Mouse (Mus musculus) stomach, embryonic 15.5 days (tissue): Measurements from ENCODE around the gene 1700023F06Rik. TPM values are rescaled to one million over a fixed set of nuclear protein-coding genes. Genes with fewer than 3 reads are reported as not detected.

Experiments used
- ATAC-seq: fragments of 200-750 bp; cut with Nextera tagmentation; 2 replicates; pipeline ENCODE4 v1.8.0; 2017; ENCODE audit warnings: low read depth, moderate number of reproducible peaks, moderate TSS enrichment; ENCODE audit not compliant: insufficient read depth, low FRiP score
- H3K27ac ChIP-seq: fragments of 300-500 bp; sonication (generic); 2 replicates; pipeline ENCODE4 v1.5.1; 2015; ENCODE audit warnings: mild to moderate bottlenecking, inconsistent platforms
- H3K27me3 ChIP-seq: fragments of 300-500 bp; sonication (generic); replicated peaks from 2 replicates; pipeline ENCODE4 v1.6.1; 2015; ENCODE audit warnings: inconsistent platforms
- H3K36me3 ChIP-seq: fragments of 300-500 bp; sonication (generic); 2 replicates; pipeline ENCODE4 v1.6.1; 2015; ENCODE audit warnings: inconsistent platforms
- H3K4me1 ChIP-seq: fragments of 300-500 bp; sonication (generic); 2 replicates; pipeline ENCODE4 v1.6.1; 2015; ENCODE audit warnings: inconsistent platforms
- H3K4me2 ChIP-seq: fragments of 300-500 bp; sonication (generic); 2 replicates; pipeline ENCODE4 v1.6.1; 2015; ENCODE audit warnings: mild to moderate bottlenecking, inconsistent platforms
- H3K4me3 ChIP-seq: fragments of 300-500 bp; sonication (generic); replicated peaks from 2 replicates; pipeline ENCODE4 v1.5.1; 2015; ENCODE audit warnings: inconsistent platforms
- H3K9ac ChIP-seq: fragments of 300-500 bp; sonication (generic); 2 replicates; pipeline ENCODE4 v1.6.1; 2015; ENCODE audit warnings: inconsistent platforms
- H3K9me3 ChIP-seq: fragments of 300-500 bp; sonication (generic); 2 replicates; pipeline ENCODE4 v1.6.1; 2016; ENCODE audit warnings: inconsistent platforms
- WGBS: fragments of 180-500 bp; shearing (Covaris S2); methylation state at CpG from one replicate; pipeline ENCODE4 v1.1.7; 2015; 5-methylcytosine and 5-hydroxymethylcytosine counted together
- polyA plus RNA-seq: library from polyadenylated mRNA; unstranded; fragments of >200 nt; fragmentation: Nextera tagmentation; extraction: Ambion mirVana; gene quantifications from 2 replicates; pipeline ENCODE4 v1.2.1, GENCODE M21; 2015

The 1700023F06Rik gene
- polyA plus RNA-seq, 1 experiment from 2014 or later: 1.0 TPM

DNA sequence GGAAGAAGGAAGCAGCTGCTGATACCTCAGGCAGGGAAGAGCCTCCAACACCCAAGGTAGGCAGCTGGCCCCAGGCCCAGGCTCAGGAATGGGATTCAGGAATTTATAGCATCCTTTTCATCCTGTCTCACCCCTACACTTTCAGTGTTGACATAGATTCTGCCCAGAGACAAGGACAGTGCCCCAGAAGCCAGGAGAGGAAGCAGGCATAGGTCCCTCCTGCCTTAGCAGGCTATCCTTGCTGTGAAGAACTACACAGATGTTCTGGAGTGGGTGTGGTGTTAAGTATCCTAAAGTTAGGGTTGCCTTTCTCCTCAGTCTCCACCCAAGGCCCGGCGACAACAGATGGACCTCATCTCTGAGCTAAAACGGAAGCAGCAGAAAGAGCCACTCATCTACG is 11.0 kb downstream of the 1700023F06Rik start:
- H3K27me3 ChIP-seq: peaks cover 67% of the 10 kb centered on the region
- H3K4me1 ChIP-seq: peaks cover 28% of the 10 kb centered on the region
- no peak overlapping the region for H3K4me2 ChIP-seq
- H3K36me3 ChIP-seq: no peaks in the 10 kb centered on the region
- no peak for ATAC-seq
- H3K27ac ChIP-seq: no peak overlapping the region
- H3K9ac ChIP-seq: no peak overlapping the region
- H3K4me3 ChIP-seq: no peak overlapping the region
- H3K9me3 ChIP-seq: no peaks in the 10 kb centered on the region
- WGBS: 55% methylated on average over 4 of the region's 4 CpGs

DNA sequence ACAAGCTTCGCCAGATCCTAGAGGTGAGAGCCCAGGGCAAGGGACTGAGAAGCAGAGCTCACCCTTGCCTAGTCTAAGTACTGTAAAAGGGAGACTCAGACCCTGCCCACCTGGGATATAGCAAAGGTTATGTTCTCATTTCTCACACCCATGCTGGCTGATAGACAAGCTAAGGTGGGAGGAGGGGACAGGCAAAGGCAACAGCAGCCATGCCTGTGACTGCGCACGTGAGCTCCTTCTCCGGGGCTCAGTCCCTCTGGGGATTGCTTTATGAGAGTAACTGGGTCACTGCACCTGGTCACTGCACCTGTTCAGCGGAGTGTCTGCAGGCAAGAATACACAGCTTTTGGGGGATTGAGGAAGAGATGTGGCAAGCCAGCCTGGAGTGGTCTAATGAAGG is 12.7 kb downstream of the 1700023F06Rik start:
- H3K4me3 ChIP-seq: no peak overlapping the region
- H3K36me3 ChIP-seq: no peaks in the 10 kb centered on the region
- no peak overlapping the region for H3K27ac ChIP-seq
- ATAC-seq: no peak
- peaks cover 19% of the 10 kb centered on the region for H3K4me1 ChIP-seq
- H3K9me3 ChIP-seq: no peaks in the 10 kb centered on the region
- 91% methylated on average over 5 of the region's 5 CpGs for WGBS
- no peak overlapping the region for H3K9ac ChIP-seq
- peaks cover 84% of the 10 kb centered on the region for H3K27me3 ChIP-seq
- no peak overlapping the region for H3K4me2 ChIP-seq

DNA sequence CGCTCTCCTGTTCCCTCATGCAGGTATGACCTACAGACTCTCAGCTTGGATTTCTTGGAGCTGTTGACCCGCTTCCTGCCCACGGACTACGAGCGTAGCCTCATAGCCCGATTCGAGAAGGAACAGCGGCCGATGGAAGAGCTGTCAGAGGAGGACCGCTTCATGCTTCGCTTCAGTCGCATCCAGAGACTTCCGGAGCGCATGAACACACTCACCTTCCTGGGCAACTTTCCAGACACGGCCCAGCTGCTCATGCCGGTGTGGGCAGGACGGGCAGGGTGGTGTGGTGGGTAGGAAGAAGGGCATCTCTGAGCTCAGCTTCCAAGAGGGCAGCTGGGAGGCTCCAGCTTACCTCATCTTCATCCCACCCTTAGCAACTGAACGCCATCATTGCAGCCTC is 13.1 kb downstream of the 1700023F06Rik start:
- Histone ChIP-seq H3K9me3 (no peaks in the 10 kb centered on the region), H3K4me1 (peaks cover 19% of the 10 kb centered on the region), H3K36me3 (no peaks in the 10 kb centered on the region), H3K4me2 (no peak overlapping the region), H3K9ac (no peak overlapping the region), H3K4me3 (no peak overlapping the region), H3K27ac (no peak overlapping the region), H3K27me3 (peaks cover 86% of the 10 kb centered on the region)
- 73% methylated on average over 18 of the region's 18 CpGs for WGBS
- no peak for ATAC-seq

DNA sequence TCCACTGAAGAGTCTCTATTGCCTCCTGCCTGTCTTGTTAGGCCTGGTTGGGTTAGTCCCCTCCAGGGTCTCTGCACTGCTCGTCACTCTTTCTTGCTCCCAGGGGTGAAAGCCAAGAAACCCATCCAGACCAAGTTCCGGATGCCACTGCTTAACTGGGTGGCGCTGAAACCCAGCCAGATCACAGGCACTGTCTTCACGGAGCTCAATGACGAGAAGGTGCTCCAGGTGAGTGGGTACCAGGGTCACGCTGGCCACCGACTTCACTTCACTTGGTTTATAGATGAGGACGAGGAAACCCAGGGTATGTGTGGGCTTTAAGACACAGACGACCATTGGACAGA is 14.6 kb downstream of the 1700023F06Rik start:
- Histone ChIP-seq H3K9me3 (no peaks in the 10 kb centered on the region), H3K27ac (no peak overlapping the region), H3K4me2 (no peak overlapping the region; the same call in 1 of the 2 replicates), H3K9ac (no peak overlapping the region), H3K27me3 (peaks cover 77% of the 10 kb centered on the region), H3K4me3 (no peak overlapping the region), H3K4me1 (peaks cover 12% of the 10 kb centered on the region; the same call in 1 of the 2 replicates), H3K36me3 (no peaks in the 10 kb centered on the region)
- no peak for ATAC-seq
- 48% methylated on average over 9 of the region's 9 CpGs for whole genome bisulfite sequencing

DNA sequence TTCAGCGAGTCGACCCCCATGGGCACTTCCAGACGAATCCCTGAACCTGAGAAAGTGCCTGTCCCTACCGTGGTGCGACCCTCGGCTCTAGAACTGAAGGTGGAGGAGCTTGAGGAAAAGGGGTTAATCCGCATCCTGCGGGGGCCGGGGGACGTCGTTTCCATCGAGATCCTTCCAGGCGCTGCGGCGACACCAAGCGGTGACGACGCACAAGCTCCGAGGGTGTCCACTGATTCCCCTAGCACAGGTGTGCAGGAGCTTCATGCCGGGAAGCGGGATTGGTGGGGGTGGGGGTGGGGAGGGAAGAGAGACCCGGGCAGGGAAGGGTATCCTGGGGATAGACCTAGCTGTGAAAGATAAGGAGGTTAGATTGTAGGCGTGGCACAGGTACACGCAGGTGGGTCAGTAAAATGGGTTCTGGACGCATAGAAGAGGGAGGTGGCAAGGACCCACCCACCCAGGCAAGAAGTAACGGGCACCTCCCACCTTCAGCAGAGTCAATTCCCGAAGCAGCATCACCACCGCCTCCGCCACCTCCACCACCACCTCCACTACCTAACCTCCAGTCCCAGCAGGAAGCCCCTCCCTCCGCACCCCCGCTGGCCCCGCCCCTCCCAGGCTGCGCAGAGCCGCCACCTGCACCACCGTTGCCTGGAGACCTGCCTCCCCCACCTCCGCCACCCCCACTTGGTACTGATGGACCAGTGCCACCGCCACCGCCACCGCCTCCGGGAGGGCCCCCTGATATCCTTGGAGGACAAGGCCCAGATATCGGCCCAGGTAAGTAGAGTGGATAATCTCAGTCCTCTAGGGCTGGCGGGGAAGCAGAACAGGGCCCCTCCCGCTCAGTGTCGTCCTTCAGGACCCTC is 15.2 kb downstream of the 1700023F06Rik start:
- ATAC-seq: no peak
- Histone ChIP-seq H3K27me3 (peaks cover 74% of the 10 kb centered on the region), H3K4me1 (peaks cover 9% of the 10 kb centered on the region; the same call in 1 of the 2 replicates), H3K4me3 (peak overlapping the region; percentile 24), H3K4me2 (peak overlapping the region; percentile 48), H3K9ac (no peak overlapping the region), H3K9me3 (no peaks in the 10 kb centered on the region), H3K27ac (no peak overlapping the region), H3K36me3 (no peaks in the 10 kb centered on the region)
- 16% methylated on average over 39 of the region's 44 CpGs for WGBS

DNA sequence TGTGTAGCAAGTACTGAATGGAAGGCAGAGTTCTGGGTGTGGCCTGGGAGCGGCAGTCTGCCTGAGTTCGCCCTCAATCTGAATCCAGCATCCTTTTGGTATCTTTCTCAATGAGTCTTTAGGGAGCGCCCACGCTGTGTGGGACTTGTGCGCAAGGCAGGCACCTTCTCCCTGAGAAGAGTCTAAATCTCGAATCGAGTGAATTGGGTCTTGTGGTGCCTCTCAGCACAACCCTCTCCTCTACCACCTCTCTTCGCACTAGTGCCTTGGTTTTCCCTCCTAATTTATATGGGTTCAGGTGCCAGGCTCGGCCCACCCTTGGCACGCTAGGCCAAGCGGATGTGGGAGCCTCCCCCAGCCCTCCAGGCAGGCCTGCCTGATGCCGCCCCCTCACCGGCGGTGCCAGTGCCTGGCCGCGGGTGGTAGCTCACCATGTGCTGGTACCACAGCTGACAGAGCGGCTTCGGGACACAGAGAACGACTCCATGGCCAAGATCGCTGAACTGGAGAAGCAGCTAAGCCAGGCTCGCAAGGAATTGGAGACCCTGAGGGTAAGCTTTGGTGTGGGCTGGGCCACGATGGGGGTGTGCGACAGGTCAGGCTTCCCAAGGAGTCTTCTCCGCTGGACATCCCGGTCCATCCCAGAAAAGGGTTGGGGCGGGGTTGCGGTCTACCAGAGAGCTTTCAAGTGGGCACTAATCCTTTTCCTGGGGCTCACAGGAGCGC is 16.0 kb downstream of the 1700023F06Rik start:
- no peaks in the 10 kb centered on the region for H3K9me3 ChIP-seq
- H3K36me3 ChIP-seq: no peaks in the 10 kb centered on the region
- H3K27me3 ChIP-seq: peaks cover 68% of the 10 kb centered on the region
- no peak overlapping the region for H3K27ac ChIP-seq
- no peak for ATAC-seq
- no peak overlapping the region for H3K9ac ChIP-seq
- H3K4me2 ChIP-seq: peak overlapping the region; percentile 48
- H3K4me1 ChIP-seq: peaks cover 9% of the 10 kb centered on the region; the same call in 1 of the 2 replicates
- WGBS: 26% methylated on average over 28 of the region's 28 CpGs
- peak overlapping the region; percentile 24 for H3K4me3 ChIP-seq

DNA sequence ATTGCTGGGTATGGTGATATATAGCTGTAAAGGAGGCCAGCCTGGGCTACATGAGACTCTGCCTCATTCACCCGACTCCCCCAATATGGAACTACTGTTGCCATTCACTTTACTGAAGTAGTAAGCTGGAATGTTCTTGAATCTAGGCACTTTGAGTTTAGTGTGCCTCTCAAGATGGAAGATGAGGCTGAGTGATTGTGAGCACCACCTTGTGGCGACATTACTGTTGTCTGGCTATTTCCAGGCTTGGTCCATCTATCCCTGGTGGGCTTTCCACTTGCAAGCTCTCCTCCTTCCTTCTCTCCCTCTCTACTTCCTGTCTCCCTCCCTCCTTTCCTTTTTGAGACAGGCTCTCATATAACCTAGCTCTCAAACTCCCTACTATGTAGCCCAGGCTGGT is 23.5 kb downstream of the 1700023F06Rik start:
- 43% methylated on average over 2 of the region's 2 CpGs for WGBS
- no peak overlapping the region for H3K4me2 ChIP-seq
- no peaks in the 10 kb centered on the region for H3K9me3 ChIP-seq
- no peak overlapping the region for H3K27ac ChIP-seq
- H3K9ac ChIP-seq: no peak overlapping the region
- no peaks in the 10 kb centered on the region for H3K36me3 ChIP-seq
- no peak overlapping the region for H3K4me3 ChIP-seq
- no peak for ATAC-seq
- 0 out of 2 replicates have a peak, but pooled peaks cover 3% of the 10 kb centered on the region for H3K27me3 ChIP-seq
- H3K4me1 ChIP-seq: no peaks in the 10 kb centered on the region

DNA sequence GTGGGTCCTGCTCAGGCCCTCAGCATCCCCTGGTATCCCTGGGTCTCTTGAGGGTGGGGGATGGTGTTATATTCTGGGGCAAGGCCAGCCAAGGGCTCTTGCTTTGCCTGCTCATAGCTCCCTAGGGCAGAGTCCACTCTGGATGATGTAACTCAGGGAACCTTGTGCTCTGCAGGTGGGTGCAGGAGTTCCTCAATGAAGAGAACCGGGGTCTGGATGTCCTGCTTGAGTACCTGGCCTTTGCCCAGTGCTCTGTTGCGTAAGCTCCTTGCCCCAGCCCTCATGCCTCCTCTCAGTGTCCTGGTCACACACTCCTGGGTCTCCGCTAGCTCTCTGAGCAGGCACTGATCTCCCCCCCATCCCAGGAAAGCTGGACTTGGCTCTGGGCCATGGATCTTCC is 26.4 kb downstream of the 1700023F06Rik start:
- 68% methylated on average over 3 of the region's 3 CpGs for WGBS

DNA sequence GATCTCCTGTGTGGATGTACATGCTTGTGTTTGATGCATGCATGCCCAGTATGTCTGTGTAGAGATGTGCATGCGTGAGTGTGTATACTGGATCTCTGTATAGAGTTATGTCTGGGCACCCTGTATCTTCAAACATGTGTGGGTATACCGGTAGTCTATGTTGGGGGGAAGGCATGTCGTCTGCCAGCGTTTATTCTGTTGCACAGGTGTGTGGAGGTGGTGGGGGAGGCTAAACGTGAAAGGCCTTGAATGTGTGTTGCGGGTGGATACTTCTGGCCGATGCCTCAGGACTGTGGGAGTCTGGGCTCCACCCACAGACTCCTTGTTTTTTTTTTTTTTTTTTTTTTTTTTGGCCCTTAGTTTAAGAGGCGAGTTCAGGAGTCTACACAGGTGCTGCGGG is 27.0 kb downstream of the 1700023F06Rik start:
- H3K36me3 ChIP-seq: no peaks in the 10 kb centered on the region
- H3K4me3 ChIP-seq: no peak overlapping the region
- 70% methylated on average over 9 of the region's 9 CpGs for WGBS
- no peaks in the 10 kb centered on the region for H3K9me3 ChIP-seq
- ATAC-seq: no peak
- no peak overlapping the region for H3K9ac ChIP-seq
- no peak overlapping the region for H3K27ac ChIP-seq
- no peak overlapping the region for H3K4me2 ChIP-seq
- H3K4me1 ChIP-seq: no peaks in the 10 kb centered on the region
- no peaks in the 10 kb centered on the region for H3K27me3 ChIP-seq

More for the DNA sequence above, 26.4 kb downstream of the 1700023F06Rik start:
- Histone ChIP-seq H3K27ac (no peak overlapping the region), H3K4me1 (no peaks in the 10 kb centered on the region), H3K4me2 (no peak overlapping the region), H3K4me3 (no peak overlapping the region), H3K9ac (no peak overlapping the region), H3K9me3 (no peaks in the 10 kb centered on the region), H3K36me3 (no peaks in the 10 kb centered on the region), H3K27me3 (no peaks in the 10 kb centered on the region)
- ATAC-seq: no peak

DNA sequence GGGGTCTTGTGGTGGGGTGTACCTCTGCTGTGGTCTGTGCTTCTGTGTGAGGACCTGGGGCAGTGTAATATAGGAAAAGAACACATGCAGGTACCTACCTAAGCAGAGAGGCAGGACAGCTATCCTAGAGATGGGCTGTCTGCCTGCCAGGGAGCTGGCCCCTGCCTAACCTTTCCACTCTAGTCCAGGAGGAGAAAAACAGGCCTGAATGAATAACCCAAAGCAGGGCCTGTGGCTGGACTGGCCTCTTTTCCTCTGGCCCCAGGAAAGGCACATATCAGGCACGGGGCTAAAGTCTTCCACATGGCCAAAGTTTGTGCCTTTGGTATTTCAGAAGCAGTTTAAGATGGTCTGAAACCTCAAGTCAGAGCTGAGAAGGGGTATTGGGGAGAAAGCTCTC is 27.9 kb downstream of the 1700023F06Rik start:
- no peak for ATAC-seq
- H3K4me2 ChIP-seq: no peak overlapping the region
- no peak overlapping the region for H3K27ac ChIP-seq
- H3K9me3 ChIP-seq: no peaks in the 10 kb centered on the region
- WGBS: 59% methylated on average over 1 of the region's 1 CpGs
- no peak overlapping the region for H3K9ac ChIP-seq
- H3K27me3 ChIP-seq: no peaks in the 10 kb centered on the region
- no peaks in the 10 kb centered on the region for H3K4me1 ChIP-seq
- H3K36me3 ChIP-seq: no peaks in the 10 kb centered on the region
- no peak overlapping the region for H3K4me3 ChIP-seq

DNA sequence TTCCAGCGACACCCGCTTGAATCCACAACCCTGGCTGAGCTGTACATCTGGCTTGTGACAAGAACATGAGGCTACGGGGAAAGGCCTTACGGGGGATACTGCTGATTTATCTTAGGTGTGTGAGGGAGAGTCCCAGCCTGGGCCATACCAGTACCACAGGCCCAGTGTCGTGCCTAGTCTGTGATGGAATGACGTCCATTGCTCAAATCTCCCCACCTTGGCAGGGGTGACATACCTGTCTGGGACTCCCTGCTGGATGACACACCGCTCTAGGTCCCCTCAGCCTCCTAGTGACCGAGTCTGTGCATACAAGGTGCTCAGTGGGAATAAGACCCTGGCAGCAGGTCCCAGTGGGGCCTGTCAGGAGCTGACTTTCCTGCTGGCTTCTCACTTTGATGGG is 29.6 kb downstream of the 1700023F06Rik start:
- Histone ChIP-seq H3K9me3 (no peaks in the 10 kb centered on the region), H3K27me3 (no peaks in the 10 kb centered on the region), H3K27ac (no peak overlapping the region), H3K9ac (no peak overlapping the region), H3K4me1 (no peaks in the 10 kb centered on the region), H3K4me3 (no peak overlapping the region), H3K4me2 (no peak overlapping the region), H3K36me3 (no peaks in the 10 kb centered on the region)
- WGBS: 89% methylated on average over 8 of the region's 8 CpGs
- ATAC-seq: no peak

DNA sequence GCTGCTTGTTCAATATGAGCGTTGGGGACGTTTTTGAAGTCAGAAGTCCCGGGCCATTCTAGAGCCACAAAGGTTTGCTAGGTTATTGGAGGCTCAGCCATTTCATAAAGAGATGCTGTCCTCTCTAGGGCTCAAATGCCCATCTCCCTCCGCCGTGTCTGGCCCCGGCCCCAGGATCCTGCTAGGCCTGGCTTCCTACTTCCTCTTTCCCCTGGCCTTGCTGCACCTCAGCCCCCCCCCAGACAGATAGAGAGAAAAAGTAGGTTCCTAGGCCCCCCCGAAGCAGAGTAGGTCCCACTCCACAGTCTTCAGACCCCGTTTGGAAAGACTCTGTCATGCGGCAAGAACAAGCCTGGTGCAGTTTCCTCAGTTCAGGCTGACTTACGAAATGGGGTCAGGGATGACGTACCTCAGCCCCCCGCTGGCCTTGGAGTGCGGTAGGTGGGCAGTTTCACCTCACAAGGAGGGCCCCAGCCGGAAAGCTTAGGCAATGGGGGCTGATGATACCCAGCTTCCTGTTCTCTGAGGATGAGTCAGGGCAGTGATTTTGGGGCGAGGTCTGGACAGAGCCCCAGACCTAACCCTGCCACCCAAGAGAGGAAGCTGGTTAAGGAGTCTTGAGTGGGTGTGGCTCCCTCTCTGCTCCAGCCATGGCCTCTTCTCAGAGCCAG is 30.4 kb downstream of the 1700023F06Rik start:
- ATAC-seq: no peak
- WGBS: 76% methylated on average over 15 of the region's 15 CpGs
- Histone ChIP-seq H3K27me3 (no peaks in the 10 kb centered on the region), H3K9ac (no peak overlapping the region), H3K4me3 (no peak overlapping the region), H3K9me3 (no peaks in the 10 kb centered on the region), H3K27ac (no peak overlapping the region), H3K36me3 (no peaks in the 10 kb centered on the region), H3K4me2 (no peak overlapping the region), H3K4me1 (no peaks in the 10 kb centered on the region)
